Mouse (Mus musculus) lung, embryonic 14.5 days (tissue): Measurements from ENCODE around the gene Socs7. TPM values are rescaled to one million over a fixed set of nuclear protein-coding genes. Genes with fewer than 3 reads are reported as not detected.
A peak's percentile ranks its signal among the peaks of the same experiment; 100 is the strongest.

Source experiments
- ATAC-seq: fragments of 200-750 bp; cut with Nextera tagmentation; 2 replicates; pipeline ENCODE4 v1.8.0; 2017; ENCODE audit warnings: mild to moderate bottlenecking, moderate TSS enrichment, moderate library complexity; ENCODE audit not compliant: insufficient read depth
- DNase-seq: peaks from one replicate; pipeline ENCODE4 v3.0.0-alpha.2; 2015
- H3K27ac ChIP-seq: fragments of 300-500 bp; sonication (generic); 2 replicates; pipeline ENCODE4 v1.5.1; 2014; ENCODE audit warnings: low read depth, mild to moderate bottlenecking, moderate library complexity
- H3K27me3 ChIP-seq: fragments of 300-500 bp; sonication (generic); 2 replicates; pipeline ENCODE4 v1.6.1; 2014; ENCODE audit warnings: low read length, control low read depth; ENCODE audit not compliant: insufficient read depth
- H3K36me3 ChIP-seq: fragments of 300-500 bp; sonication (generic); 2 replicates; pipeline ENCODE4 v1.6.1; 2014; ENCODE audit warnings: control low read depth; ENCODE audit not compliant: insufficient read depth
- H3K4me1 ChIP-seq: fragments of 300-500 bp; sonication (generic); 2 replicates; pipeline ENCODE4 v1.6.1; 2014; ENCODE audit warnings: antibody characterized with exemption, control low read depth; ENCODE audit not compliant: insufficient read depth
- H3K4me2 ChIP-seq: fragments of 300-500 bp; sonication (generic); 2 replicates; pipeline ENCODE4 v1.6.1; 2014; ENCODE audit warnings: mild to moderate bottlenecking
- H3K4me3 ChIP-seq: fragments of 300-500 bp; sonication (generic); 2 replicates; pipeline ENCODE4 v1.5.1; 2014; ENCODE audit warnings: low read depth, low read length
- H3K9ac ChIP-seq: fragments of 300-500 bp; sonication (generic); 2 replicates; pipeline ENCODE4 v1.6.1; 2014
- H3K9me3 ChIP-seq: fragments of 300-500 bp; sonication (generic); 2 replicates; pipeline ENCODE4 v1.6.1; 2016; ENCODE audit warnings: low read depth, low read length, control low read depth
- CTCF ChIP-seq: IDR thresholded peaks from 2 replicates; pipeline ENCODE4 v1.5.1; 2016; ENCODE audit warnings: antibody characterized with exemption, low read depth
- WGBS: fragments of 180-500 bp; shearing (Covaris S2); extraction: QIAGEN DNeasy Blood & Tissue Kit; methylation state at CpG from one replicate; pipeline ENCODE4 v1.1.7; 2014; 5-methylcytosine and 5-hydroxymethylcytosine counted together
- polyA plus RNA-seq: library from polyadenylated mRNA; unstranded; fragments of >200 nt; fragmentation: Nextera tagmentation; extraction: Ambion mirVana; gene quantifications from 2 replicates; pipeline ENCODE4 v1.2.1, GENCODE M21; 2014

The Socs7 gene
- polyA plus RNA-seq, 1 experiment from 2014 or later = 2.7 TPM

- Histone ChIP-seq H3K9me3 (no peaks in the 10 kb centered on the region), H3K4me1 (peaks cover 49% of the 10 kb centered on the region), H3K4me3 (no peak overlapping the region), H3K36me3 (no peaks in the 10 kb centered on the region), H3K9ac (peak overlapping the region; percentile 42; the same call in 1 of the 2 replicates), H3K27ac (peak overlapping the region; percentile 95), H3K4me2 (peak overlapping the region; percentile 66), H3K27me3 (no peaks in the 10 kb centered on the region)
- no peak for TF ChIP-seq CTCF
- peak; percentile 36 for DNase-seq
- WGBS = 39% methylated on average over 13 of the region's 13 CpGs
- ATAC-seq = peak; percentile 3; the same call in 1 of the 2 replicates
These were observed 73.6 kb downstream of the Socs7 start for GRCm38 (mm10) chr11:97435808-97436491.

GRCm38 (mm10) chr11:97437745-97438144 is 75.4 kb downstream of the Socs7 start:
- Histone ChIP-seq H3K4me2 (peak overlapping the region; percentile 82), H3K9me3 (no peaks in the 10 kb centered on the region), H3K36me3 (no peaks in the 10 kb centered on the region), H3K9ac (no peak overlapping the region), H3K4me3 (no peak overlapping the region), H3K27me3 (no peaks in the 10 kb centered on the region), H3K4me1 (peaks cover 63% of the 10 kb centered on the region), H3K27ac (peak overlapping the region; percentile 81)
- TF ChIP-seq CTCF = no peak
- peak; percentile 23; the same call in 1 of the 2 replicates for ATAC-seq
- WGBS = 9% methylated on average over 5 of the region's 5 CpGs
- DNase-seq = peak; percentile 94

- 0 out of 2 replicates have a peak, but pooled peaks cover 6% of the 10 kb centered on the region for H3K36me3 ChIP-seq
- no peaks in the 10 kb centered on the region for H3K9me3 ChIP-seq
- 30% methylated on average over 9 of the region's 9 CpGs for WGBS
- TF ChIP-seq CTCF = no peak
- peaks cover 68% of the 10 kb centered on the region for H3K4me1 ChIP-seq
- H3K27me3 ChIP-seq = no peaks in the 10 kb centered on the region
- H3K9ac ChIP-seq = peak overlapping the region; percentile 13; the same call in 1 of the 2 replicates
- peak; percentile 65 for DNase-seq
- no peak overlapping the region; the same call in 1 of the 2 replicates for H3K4me3 ChIP-seq
- ATAC-seq = no peak
- H3K27ac ChIP-seq = peak overlapping the region; percentile 81
- peak overlapping the region; percentile 82; the same call in 1 of the 2 replicates for H3K4me2 ChIP-seq
These were observed 76.5 kb downstream of the Socs7 start for GRCm38 (mm10) chr11:97438868-97439267.

- no peak for TF ChIP-seq CTCF
- H3K36me3 ChIP-seq = peaks cover 17% of the 10 kb centered on the region
- WGBS = under 1% methylated on average over 37 of the region's 37 CpGs
- peaks cover 62% of the 10 kb centered on the region for H3K4me1 ChIP-seq
- peak overlapping the region; percentile 81 for H3K27ac ChIP-seq
- DNase-seq (peak; percentile 82), ATAC-seq (peak; percentile 66)
- peak overlapping the region; percentile 73 for H3K4me3 ChIP-seq
- H3K9ac ChIP-seq = peak overlapping the region; percentile 81
- H3K4me2 ChIP-seq = peak overlapping the region; percentile 82
- H3K27me3 ChIP-seq = no peaks in the 10 kb centered on the region
- H3K9me3 ChIP-seq = no peaks in the 10 kb centered on the region
These were observed 77.6 kb downstream of the Socs7 start for GRCm38 (mm10) chr11:97439935-97440334.

GRCm38 (mm10) chr11:97440441-97440881 is 78.1 kb downstream of the Socs7 start:
- WGBS = 1% methylated on average over 28 of the region's 34 CpGs
- H3K27ac ChIP-seq = peak overlapping the region; percentile 81
- peak; percentile 57 for DNase-seq
- no peaks in the 10 kb centered on the region for H3K27me3 ChIP-seq
- peak; percentile 25 for ATAC-seq
- peak overlapping the region; percentile 82 for H3K4me2 ChIP-seq
- H3K9me3 ChIP-seq = no peaks in the 10 kb centered on the region
- peaks cover 57% of the 10 kb centered on the region for H3K4me1 ChIP-seq
- TF ChIP-seq CTCF = no peak
- H3K4me3 ChIP-seq = peak overlapping the region; percentile 73
- peaks cover 22% of the 10 kb centered on the region for H3K36me3 ChIP-seq
- peak overlapping the region; percentile 81 for H3K9ac ChIP-seq

- H3K9me3 ChIP-seq = no peaks in the 10 kb centered on the region
- H3K27me3 ChIP-seq = no peaks in the 10 kb centered on the region
- H3K27ac ChIP-seq = peak overlapping the region; percentile 81
- H3K9ac ChIP-seq = peak overlapping the region; percentile 81
- peaks cover 29% of the 10 kb centered on the region for H3K36me3 ChIP-seq
- peak overlapping the region; percentile 82 for H3K4me2 ChIP-seq
- DNase-seq (peak; percentile 34), ATAC-seq (no peak)
- peak overlapping the region; percentile 73 for H3K4me3 ChIP-seq
- H3K4me1 ChIP-seq = peaks cover 50% of the 10 kb centered on the region
- WGBS = 24% methylated on average over 15 of the region's 15 CpGs
- no peak for TF ChIP-seq CTCF
These were observed 78.8 kb downstream of the Socs7 start for GRCm38 (mm10) chr11:97441036-97441657.

GRCm38 (mm10) chr11:97441658-97442125 is 79.3 kb downstream of the Socs7 start:
- peak; percentile 41 for DNase-seq
- 14% methylated on average over 3 of the region's 3 CpGs for WGBS

More at GRCm38 (mm10) chr11:97441658-97442125, 79.3 kb downstream of the Socs7 start:
- H3K27me3 ChIP-seq = no peaks in the 10 kb centered on the region
- H3K4me1 ChIP-seq = peaks cover 46% of the 10 kb centered on the region
- H3K36me3 ChIP-seq = peaks cover 34% of the 10 kb centered on the region
- no peak for TF ChIP-seq CTCF
- H3K27ac ChIP-seq = peak overlapping the region; percentile 81
- peak overlapping the region; percentile 73 for H3K4me3 ChIP-seq
- no peak for ATAC-seq
- no peaks in the 10 kb centered on the region for H3K9me3 ChIP-seq
- H3K4me2 ChIP-seq = peak overlapping the region; percentile 82
- peak overlapping the region; percentile 81 for H3K9ac ChIP-seq
